Mouse (Mus musculus): ENCODE measurements at regions not wholly inside any gene's neighbourhood (a gene's known extent, or its start where the extent isn't known, plus 50 kb on each side); places are given as distances from the start of the nearest gene placed in this dataset.

GRCm38 (mm10) chr11:84638353-84638752 is 113.0 kb upstream of the Lhx1 start:
- DNase-seq (ENCODE audit: low read depth, low spot score) = no peak

- DNase-seq (ENCODE audit: low read depth, low spot score) = no peak
Measured at GRCm38 (mm10) chr11:84637268-84637667, 111.9 kb upstream of the Lhx1 start.

DNA sequence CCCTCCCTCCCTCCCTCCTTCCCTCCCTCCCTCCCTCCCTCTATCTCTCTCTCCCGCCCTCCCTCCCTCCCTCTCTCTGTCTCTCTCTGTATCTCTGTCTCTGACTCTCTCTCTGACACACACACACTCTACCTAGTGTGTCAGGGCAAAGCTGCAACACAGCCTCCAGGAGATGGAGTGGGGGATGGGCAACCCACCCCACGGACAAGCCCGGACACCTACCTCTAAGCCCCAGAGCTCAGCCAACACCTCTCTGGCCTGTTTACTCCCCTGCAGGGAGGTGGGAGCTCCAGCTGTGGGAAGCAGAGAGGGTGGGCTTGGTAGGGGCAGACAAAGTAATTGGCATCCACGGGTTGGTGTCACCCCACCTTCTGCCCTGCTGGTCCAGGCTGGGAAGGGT is 109.7 kb upstream of the Lhx1 start:
- DNase-seq (ENCODE audit: low read depth, low spot score) = no peak

DNA sequence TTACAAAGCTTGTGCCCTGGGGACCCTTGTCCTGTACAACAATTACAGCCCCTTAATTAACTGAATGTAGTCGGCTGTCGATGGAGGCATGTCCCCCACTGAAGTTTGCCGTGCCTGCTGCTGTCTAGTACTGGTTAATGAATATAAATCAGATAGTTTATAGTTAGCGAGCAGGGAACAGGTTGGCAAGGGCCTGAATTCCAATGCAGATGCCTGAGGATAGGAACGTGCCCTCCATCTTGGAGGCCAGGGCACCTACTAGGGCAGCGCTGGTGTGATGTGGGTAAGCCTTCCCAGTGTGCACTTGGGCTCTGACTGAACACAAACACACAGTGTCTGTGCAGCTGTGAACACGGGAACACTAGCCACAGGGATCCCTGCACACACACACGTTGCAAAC is 108.0 kb upstream of the Lhx1 start:
- DNase-seq (ENCODE audit: low read depth, low spot score) = no peak

DNA sequence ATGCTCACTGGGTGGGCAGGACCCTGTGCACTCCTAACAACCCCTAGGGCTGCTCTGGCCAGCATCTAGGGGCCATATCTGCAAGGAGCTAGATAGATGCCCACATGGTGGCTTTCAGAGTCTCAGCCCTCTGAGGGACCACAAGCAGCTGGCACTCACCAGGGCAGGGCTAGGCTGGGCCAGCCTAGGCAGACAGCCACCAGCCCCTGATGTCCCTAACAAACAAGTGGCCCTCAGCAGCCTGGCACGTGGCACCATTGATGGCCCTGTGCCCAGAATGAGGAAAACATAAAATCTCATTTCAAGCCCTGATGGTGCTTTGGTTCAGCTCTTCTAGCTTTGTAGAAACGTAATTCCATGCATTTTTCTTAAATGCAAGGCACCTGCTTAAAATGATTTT is 102.8 kb upstream of the Lhx1 start:
- DNase-seq (ENCODE audit: low read depth, low spot score) = no peak

DNA sequence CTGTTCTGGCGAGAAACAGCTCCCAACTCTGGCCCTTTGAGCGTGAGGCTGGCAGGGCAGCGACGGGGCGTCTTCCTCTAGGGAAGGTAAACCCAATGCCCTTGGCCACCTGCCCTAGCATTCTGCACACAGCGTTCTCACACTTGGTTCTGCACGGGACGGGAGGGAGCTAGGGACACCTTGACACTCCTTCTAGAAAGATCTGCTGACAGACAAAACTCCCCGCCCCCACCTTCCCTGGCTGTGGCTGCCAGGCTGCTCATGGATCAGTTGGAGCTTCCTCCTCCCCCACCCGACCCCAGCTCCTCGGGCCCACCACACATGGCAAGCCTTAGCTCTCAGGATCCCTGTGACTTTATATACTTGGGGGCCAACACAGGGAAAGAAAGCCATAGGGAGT is 102.3 kb upstream of the Lhx1 start:
- DNase-seq (ENCODE audit: low read depth, low spot score) = no peak

DNA sequence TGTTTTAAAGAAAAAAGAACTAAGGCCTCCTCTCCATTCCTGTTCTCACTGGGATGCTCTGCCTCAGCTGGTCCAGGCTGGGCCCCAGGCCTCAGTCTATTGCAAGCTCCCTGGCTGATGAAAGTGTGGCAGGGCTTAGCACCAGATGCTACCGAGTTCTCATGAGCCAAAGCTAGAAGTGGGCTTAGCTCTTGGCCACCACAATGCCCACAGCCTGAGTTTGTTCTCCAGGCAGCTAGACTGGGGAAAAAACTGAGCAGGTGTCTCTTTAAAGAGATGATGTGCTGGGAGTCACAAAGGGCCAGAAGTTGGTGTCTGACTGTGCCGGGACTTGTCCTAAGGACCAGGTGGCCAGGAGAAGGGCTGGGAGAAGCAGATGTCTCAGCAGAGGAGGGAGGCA is 101.9 kb upstream of the Lhx1 start:
- no peak for DNase-seq (ENCODE audit: low read depth, low spot score)

DNA sequence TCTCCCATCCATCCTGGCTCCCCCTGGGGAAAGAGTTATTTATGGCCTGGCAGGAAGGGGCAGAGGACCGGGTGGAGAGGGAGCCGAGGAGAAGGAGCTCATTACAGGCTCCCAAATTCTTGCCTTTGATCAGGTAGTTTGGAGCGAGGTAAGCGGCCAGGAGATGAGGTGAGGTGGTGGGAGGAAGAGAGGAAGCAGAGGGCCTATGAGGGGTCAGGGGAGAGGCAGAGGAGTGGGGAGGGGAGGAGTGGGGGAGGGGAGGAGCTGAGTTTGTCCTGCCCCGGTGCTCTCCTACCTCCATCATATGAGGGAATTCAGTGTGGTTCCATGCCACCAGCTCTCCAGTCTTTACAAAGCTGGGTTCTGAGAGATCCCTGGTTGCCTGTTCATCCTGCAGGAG is 98.8 kb upstream of the Lhx1 start:
- DNase-seq (ENCODE audit: low read depth, low spot score) = no peak

DNA sequence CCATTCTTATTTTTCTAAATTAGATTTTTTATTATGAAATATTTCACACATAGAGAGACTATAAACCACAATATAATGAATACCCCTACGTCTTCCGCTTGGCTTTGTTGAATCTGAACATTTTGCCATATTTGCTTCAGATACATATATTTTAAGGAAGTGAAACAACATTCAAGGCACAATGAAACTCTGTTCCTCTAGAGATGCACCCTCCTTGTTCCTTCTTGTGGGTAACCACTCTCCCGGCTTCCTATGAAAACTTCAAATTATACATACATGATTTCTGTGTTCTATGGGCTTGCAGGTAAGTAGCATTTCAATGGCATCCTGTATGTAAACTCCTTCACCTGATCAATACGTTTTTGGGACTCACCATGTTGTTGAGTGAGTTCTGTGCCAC is 94.4 kb upstream of the Lhx1 start:
- no peak for DNase-seq (ENCODE audit: low read depth, low spot score)

DNA sequence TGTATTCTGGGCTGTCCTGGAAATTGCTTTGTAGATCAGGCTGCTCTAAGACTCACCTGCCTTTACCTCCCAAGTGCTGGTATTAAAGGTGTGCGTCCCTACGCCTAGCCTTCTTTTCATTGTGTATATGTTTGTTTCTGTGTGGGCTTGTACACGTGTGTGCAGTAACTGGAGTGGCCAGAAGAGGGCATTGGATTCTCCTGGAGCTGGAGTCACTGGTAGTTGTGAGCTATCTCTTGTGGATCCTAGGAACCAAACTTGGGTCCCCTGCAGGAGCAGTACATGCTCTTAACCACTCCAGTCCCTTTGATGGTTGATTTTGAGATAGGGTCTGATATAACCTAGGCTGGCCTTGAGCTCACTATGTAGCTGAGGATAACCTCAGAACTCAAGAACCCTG is 93.2 kb upstream of the Lhx1 start:
- no peak for DNase-seq (ENCODE audit: low read depth, low spot score)

GRCm38 (mm10) chr11:84612982-84613720 is 87.8 kb upstream of the Lhx1 start:
- DNase-seq (ENCODE audit: low read depth, low spot score) = no peak

DNA sequence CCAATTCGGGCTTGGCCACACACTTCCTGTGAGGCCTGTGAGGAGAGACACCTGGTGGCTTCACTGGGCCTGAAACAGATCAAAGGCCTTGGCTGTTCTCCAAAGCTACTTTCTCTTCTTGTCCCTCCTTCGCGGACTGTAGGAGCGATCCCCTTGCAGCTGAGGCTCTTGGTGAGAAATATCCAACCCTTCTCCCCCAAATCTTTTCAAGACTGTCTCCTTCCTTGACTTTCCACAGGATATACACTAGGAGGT is 86.2 kb upstream of the Lhx1 start:
- DNase-seq (ENCODE audit: low read depth, low spot score) = no peak

DNA sequence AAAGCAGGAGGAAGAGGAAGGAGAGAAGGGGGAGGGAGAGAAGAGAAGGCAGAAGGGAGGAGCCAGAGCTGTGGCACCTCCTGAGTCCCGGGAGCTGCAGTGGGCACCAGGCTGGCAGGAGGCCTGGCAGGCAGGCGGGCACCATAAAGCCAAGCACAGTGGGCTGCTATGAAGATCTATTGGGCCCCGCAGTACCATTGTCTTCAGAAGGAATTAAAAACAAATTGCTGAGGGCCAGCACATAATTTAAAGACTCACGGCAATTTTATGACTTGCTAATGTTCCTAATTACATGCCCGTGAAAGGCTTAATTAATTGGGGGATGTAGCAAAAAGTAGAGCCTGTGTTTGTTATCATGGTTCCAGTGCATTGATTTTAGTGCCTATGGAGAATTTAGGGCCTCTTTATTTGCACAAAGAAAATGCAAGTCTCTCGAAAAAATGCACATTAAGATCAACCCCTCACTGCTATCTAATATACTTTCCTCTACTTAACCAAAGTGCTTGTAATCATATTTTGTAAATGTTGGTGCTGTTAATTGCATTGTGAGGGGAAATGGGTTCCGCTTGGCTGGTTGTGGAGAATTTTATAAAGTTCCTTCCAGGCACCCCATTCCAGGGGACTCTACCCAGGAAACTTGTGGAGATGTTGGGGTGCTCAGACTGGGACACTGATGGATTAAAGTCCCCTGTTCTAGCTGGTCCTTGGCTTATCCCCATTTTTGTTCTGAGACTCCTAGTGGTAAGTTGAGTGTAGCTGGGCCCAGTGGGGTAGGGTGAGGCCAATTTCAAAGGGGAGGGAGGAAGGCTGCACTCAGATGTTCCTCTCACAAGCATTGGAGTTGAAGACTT is 85.7 kb upstream of the Lhx1 start:
- no peak for DNase-seq (ENCODE audit: low read depth, low spot score)

GRCm38 (mm10) chr11:84604781-84605180 is 79.4 kb upstream of the Lhx1 start:
- DNase-seq (ENCODE audit: low read depth, low spot score) = no peak

DNA sequence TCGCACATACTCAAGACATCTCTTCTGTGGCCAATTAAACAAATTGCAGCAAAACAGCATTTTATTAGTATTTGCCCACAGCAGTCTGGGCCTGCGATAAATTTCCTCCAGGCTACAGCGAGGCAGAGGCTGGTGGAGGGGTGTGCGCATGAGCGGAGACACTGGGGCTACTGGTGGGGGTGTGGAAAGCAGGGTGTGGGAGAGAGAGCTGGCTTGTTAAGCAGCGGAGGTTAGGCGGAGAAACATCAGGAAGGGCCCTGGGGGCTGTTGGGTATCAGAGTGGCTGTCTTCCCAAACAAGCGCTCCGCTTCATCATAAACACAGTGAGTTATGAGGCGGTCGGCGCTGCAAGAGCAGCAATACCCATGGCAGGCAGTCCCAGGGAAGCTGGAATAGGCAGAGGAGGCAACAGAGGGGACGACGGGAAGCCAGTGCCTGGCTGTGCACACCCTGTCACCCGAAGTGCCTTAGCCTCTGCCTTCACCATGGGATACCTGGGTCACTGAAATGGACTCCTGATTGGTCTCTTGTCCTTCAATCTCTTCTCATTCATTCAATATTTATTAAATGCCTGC is 74.0 kb upstream of the Lhx1 start:
- peak; percentile 60 for DNase-seq (ENCODE audit: low read depth, low spot score)

DNA sequence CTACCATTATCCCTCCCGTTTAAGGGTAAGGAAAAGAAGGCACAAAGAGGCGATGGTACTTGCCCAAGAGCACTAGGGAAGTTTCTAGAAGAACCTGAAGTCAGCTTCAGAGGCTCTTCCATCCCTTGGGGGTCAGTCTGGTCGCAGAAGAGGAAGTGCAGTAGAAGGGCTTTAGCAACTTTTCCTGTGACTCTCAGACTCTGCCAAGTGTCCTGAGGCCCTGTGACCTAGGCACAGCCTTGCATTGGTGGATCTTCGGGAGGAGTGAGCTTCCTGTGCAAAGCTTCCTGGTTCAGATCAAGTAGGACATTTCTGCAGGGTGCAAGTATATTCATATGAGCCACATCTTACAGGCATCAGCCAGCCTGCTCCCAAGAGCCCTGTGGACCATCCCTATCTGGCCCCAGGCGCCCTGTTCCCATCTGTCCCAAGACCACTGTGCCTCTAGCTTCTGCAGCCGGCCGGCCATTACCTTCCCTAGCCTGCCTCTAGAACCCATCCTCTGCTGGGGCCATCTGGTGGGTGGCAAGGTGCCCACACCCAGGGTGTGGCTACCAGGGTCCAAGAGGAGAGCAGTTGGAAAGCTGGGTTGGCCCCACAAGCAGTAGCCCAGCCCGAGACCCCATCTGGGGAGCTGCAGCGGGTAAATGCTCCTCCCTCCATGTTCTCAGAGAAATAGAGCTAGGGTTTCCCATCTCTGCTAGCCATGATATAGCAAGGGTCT is 72.4 kb upstream of the Lhx1 start:
- DNase-seq (ENCODE audit: low read depth, low spot score) = no peak

- DNase-seq (ENCODE audit: low read depth, low spot score) = no peak
Measured at GRCm38 (mm10) chr11:84592715-84593339, 67.5 kb upstream of the Lhx1 start.

DNA sequence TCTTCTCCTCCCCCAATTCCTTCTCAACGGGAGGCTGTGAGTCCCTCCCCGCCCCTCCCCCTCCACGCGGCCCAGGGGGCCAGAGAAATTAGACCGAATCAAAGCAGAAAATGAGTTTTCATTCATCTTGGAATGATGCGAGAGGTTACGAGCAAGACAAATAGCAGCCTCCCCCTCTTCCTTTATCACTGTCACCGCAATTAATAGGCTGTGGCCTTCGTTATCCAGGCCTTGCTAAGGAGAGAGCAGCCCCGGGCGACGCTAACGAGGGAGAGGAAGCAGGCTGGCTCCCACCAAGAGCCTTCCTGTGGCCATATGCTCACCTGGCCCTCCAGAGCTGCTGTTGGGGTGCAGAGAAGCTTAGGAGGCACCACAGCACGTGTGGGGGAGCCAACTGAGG is 61.8 kb upstream of the Lhx1 start:
- DNase-seq (ENCODE audit: low read depth, low spot score) = no peak

DNA sequence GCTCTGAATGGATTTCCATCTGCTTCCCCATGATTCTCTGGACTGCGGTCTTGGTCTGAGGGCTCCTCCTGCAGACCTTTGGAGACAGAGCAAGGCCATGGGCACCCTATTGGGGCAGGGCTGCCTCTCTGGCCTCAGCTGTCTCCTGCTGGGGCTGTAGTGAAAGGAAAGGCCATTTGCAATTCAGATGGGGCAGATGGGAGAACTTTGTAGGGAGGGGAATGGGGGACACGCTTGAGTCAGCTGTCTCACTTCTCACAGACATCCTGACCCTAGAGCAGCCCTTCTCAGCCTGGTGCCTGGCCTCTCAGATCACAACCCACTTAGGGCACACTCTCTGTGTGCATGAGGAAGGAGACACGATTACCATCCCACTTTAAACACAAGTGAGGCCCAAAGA is 60.3 kb upstream of the Lhx1 start:
- DNase-seq (ENCODE audit: low read depth, low spot score) = no peak

DNA sequence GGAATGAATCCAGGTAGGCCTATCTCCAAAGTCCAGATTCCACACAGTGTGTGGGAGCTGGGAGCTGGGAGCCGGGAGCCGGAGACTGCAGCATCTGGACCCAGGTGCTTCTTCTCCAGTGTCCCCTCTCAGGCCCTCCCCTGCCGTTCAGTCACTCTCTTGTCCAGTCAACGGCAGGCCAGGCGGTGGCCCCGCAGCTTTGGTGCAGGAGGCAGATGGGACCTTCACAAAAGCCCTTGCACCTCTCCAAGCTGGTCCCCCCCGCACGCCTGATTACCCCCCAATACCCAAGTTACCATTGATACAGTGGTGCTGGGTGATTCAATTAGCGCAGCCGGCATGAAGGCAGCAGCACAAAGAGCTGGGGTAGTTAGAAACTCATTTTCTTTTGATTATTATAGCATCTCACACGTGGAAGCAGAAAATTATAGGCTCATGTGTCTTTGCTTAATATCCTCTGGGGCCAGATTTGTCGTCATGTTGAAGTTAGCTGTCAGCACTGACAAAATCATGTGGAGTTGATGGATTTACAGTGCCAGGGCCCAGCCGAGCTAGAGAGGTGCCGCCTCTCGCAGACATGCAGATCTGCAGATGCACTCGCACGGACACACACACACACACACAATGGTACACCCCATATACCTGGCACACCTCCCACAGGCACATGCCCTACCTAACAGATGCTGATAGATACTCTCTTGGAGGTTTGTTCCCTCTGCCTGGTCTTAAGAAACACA is 53.6 kb upstream of the Lhx1 start:
- no peak for DNase-seq (ENCODE audit: low read depth, low spot score)

Measured in forelimb bud, embryonic 11.5 days (tissue).